Mouse (Mus musculus) heart, postnatal 0 days (tissue): ENCODE data around the gene Oas3.

Experiments used
- CTCF ChIP-seq: IDR thresholded peaks from 2 replicates; pipeline ENCODE4 v1.5.1; 2016; ENCODE audit warnings: antibody characterized with exemption, control low read depth, low read depth
- EP300 ChIP-seq: IDR thresholded peaks from 2 replicates; pipeline ENCODE4 v1.6.1; 2016; ENCODE audit warnings: antibody characterized with exemption, low read depth

DNA sequence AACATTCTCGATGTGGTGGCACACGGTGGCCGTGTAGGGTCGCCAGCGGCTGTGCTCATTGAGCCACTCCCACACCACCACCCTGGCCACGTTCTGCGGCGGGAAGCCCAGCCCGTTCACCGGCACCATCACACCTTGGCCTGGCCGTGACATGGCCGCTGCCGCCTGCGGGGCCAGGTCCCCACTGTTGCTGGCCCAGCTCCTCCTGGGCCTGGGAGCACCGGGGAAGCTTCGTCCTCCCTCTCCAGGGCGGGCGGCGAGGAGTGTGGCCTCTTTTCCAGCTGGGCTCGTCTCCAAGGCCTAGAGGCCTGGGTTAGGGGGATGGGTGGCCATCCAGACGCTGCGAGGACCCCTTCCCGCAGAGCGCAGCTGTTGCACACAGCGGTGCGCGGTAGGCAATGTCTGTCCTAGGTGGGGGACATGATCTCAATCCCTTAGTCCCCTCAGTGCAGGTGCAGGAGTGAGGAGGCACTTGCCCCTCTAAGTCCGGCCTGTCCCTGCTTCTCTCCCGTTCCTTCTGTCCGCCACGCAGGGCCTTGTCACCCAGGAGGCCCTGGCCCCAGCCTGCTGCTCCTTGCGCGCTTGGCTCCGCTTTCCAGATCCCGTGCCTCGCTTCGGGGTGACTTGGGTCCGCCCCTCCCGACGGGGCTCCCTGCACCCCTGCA is 67.2 kb downstream of the Oas3 start:
- TF ChIP-seq CTCF (no peak), EP300 (no peak)
